Mouse (Mus musculus) common myeloid progenitor, adult 5-6 weeks (primary cell): ENCODE results near the gene Cacna1s. TPM values are rescaled to one million over a fixed set of nuclear protein-coding genes. Genes with fewer than 3 reads are reported as not detected.

Experiments used
- ATAC-seq: replicated peaks from 2 replicates; pipeline ENCODE4 v1.8.0; 2016; ENCODE audit warnings: low read depth, mild to moderate bottlenecking, moderate TSS enrichment, inconsistent platforms; ENCODE audit not compliant: poor library complexity, severe bottlenecking
- total RNA-seq: library from RNA; stranded (forward); fragments of 200-1000, 187-1606 nt; gene quantifications from 2 replicates; pipeline ENCODE4 v1.2.3, GENCODE M21; 2017

Gene Cacna1s
- total RNA-seq, 1 experiment from 2014 or later = not detected

DNA sequence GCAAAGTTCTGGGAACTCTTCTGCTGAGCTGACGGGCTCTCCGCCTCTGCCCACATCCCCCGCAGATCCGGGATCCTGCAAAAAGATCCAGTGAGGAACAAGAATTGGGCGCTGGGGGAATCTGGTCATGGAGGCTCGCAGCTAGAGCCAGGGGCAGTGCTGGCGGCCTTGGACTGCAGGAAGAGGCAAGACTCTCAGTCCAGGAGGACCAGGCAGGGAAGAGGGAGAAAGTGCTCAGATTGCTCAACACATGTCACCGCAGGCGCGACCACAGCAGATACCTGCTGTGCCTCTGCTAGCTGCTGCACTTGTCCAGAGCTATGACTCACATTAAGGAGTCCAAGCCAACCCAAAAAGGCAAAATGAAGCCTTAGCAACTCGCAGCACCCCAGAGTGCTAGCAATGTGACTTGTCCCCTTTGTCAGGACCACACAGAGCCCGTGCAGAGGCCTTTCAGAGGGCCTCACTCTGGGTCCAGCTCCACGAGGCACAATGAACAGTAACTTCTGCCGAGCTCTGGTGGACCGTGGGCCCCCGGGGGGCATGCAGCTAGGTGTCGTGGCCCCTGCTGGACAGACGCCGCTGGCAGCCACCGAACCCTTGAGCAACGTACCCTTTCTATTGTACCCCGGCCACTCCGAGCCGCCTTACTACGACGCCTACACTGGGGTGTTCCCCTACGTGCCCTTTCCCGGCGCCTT, 2.1 kb upstream of the Cacna1s start, which contains the start of gene Ascl5:
Gene Ascl5, plus strand, starts transcription at position 493 of the 701 bp plus-strand sequence.
- ATAC-seq = peak; percentile 12; the same call in 1 of the 2 replicates

GRCm38 (mm10) chr1:136051013-136051315, 1.6 kb upstream of the Cacna1s start:
- ATAC-seq = 0 out of 2 replicates have a peak, but pooled peaks have one; percentile 7

DNA sequence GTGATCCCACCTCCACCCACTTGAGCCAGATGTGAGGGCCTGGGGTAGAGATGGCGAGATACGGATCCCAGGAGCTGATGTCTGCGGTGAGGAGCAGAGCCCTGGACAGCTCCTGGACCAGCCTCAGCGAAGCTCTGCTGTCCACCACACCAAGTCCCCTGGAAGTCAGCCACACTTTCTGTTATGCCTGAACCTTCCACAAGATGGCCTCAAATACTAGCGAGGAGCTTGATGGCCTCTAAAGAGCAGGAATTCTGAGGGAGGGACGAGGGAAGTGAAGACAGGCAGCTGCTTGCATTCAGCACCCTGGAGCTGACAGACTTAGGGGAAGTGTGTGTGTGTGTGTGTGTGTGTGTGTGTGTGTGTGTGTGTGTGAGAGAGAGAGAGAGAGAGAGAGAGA, 1.1 kb upstream of the Cacna1s start:
- ATAC-seq = peak; percentile 77

DNA sequence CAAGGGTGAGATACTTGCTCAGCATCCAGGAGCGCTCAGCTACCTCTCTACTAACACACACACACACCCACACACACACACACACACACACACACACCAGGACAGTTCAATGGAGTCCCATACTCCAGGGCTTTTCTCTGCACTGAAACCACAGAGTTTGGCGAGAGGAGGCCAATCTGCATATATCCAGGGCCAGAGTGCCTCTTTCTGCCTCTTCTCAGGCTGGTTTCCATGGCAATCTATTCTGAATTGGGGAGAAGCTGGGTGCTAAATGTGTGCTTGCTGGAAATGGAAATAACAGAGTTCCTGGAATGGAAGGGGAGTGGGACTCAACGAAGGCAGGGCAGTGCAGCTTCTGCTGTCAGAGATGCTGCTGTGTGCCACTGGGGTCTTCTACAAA, 3.2 kb downstream of the Cacna1s start:
- ATAC-seq = no peak

DNA sequence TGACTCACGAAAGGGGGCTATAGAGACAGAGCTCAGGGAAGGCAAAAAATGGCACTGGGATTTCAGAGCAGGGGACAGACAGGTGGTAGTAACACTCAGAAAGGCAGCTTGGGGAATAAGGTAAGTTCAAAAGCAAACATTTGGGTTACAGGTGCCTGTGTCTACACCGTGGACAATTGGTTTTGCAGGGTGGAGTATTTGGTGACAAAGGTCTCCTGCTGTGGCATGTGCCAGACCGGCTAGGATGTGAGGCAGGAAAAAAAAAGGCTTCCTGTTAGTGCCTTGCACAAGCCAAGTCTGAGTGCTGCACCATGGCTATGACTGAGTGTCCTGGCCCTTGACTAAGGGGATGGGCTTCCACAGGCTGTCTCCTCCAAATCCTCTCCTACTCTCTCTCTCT, 6.0 kb downstream of the Cacna1s start:
- ATAC-seq = no peak

- ATAC-seq = no peak
Observed at GRCm38 (mm10) chr1:136061041-136061789, 8.7 kb downstream of the Cacna1s start.

DNA sequence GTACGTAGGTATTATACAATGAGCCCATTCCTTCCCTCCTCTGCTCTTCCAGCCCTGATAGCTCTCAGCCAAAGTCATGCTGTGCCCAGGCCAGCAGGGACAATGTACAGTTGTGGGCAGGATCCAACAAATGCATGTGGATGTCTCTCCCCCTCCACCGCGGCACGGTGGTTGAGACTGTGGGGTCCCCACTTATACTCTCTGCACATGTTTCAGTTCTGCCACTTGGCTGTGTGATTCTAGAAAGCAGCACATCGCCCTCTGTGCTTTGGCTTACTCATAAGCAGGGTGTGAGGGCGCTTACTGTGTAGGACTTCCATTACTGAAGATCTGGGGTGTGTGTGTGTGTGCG, 9.2 kb downstream of the Cacna1s start:
- no peak for ATAC-seq

DNA sequence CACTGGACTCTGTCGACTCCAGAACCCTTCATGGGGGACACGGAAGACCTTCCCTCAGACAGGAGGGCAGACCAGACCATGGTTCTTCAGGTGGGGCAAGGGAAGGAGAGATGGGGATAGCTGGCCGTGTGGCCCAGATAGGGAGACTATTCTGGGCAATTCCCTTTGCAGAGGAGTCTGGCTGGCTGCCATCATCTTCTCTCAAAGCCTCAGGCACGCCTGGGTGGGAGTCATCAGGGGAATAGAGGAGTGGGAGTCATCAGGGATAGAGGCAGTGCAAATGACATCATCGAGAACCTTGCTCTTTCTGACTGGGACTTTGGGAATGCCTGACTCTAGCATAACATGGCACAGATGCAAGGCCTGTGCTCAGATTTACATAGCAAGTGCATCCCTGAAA, 11.4 kb downstream of the Cacna1s start:
- no peak for ATAC-seq

GRCm38 (mm10) chr1:136066621-136067020, 14.1 kb downstream of the Cacna1s start:
- ATAC-seq = no peak

DNA sequence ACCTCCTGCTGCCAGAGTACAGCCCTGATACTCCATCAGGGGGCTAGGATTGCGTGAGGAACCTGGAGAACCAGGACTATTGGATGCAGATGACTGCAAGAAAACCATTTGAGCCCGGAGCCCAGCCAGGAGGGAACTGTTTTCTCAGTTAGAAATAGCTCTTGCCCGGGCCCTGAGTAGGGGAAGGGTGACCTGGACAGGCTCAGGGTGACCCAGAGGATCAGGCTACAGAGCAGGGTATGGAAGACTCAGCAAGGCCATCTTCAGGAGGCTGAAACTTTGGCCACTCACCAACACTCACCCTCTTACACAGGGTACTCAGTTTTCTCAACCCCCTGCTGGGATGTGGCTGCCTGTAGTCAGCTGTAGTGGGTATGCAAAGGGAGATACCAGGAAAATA, 15.0 kb downstream of the Cacna1s start:
- ATAC-seq = no peak

DNA sequence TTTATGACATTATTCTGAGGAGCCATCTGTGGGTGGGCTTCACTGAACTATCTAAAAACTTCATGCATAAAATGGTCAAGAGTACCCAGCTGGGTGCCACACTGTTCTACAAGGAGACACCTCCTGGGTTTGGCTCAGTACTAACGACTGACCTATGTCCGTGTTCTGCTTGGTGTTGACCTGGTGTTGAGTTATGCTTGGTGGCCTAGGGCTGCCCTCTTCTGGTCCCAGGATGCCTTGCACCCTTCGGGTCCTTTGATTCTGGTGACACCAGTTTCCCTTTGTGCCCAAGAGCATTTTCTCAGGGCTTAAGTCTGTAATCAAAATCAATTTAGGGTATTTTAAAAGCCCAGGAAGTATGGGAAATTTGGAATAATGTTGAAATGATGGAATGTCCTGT, 23.5 kb downstream of the Cacna1s start:
- ATAC-seq = peak; percentile 80

GRCm38 (mm10) chr1:136077656-136078055, 25.1 kb downstream of the Cacna1s start:
- no peak for ATAC-seq

DNA sequence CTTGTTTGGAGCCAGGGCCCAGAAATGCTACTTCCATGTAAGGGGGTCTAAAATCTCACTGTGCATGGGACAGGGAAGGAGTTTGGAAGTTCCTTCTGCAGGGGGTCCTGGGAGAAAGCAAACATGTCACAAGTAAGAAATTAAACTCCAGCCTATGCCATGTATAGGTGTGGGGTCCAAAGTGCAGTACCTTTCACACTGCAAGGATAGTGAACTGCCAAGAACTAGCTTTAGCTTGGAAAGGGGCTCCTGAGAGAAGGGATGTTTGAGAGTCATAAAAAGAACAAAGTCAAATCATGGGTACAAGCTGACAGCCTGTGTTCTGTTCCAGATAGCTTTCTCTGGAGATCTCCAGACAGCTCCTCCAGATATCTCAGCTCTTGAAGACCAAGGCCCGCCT, 28.6 kb downstream of the Cacna1s start:
- no peak for ATAC-seq

DNA sequence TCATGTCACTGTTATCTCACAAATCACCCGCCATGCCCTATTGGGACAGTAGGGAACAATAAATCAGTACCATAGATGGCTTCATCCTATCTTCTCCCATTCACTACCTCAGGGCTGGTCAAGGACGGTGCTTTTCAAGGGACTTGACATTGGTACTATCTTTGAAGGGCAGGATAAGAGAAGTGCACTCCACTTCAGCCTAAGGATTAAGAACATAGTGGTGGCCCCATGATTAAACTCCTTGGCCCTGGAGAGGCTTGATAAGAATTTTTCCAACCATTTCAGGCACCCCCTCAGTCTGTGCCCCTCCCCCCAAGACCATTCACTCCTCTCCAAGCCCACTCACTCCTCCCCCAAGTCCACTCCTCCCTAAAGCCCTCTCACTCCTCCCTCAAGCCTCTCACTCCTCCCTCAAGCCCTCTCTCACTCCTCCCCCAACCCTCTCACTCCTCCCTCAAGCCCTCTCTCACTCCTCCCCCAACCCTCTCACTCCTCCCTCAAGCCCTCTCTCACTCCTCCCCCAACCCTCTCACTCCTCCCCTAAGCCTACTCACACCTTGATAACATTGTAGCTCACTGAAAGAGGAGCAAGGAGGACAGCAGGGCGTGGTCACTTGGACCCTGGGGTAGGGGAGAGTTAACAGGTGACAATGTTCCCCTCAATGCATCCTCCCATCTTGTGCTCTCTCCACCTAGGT, 33.6 kb downstream of the Cacna1s start:
- no peak for ATAC-seq

GRCm38 (mm10) chr1:136089368-136090165, 37.0 kb downstream of the Cacna1s start:
- ATAC-seq = no peak

- ATAC-seq = no peak
Observed at GRCm38 (mm10) chr1:136093726-136094125, 41.2 kb downstream of the Cacna1s start.

- ATAC-seq = no peak
Observed at GRCm38 (mm10) chr1:136094807-136095206, 42.3 kb downstream of the Cacna1s start.

DNA sequence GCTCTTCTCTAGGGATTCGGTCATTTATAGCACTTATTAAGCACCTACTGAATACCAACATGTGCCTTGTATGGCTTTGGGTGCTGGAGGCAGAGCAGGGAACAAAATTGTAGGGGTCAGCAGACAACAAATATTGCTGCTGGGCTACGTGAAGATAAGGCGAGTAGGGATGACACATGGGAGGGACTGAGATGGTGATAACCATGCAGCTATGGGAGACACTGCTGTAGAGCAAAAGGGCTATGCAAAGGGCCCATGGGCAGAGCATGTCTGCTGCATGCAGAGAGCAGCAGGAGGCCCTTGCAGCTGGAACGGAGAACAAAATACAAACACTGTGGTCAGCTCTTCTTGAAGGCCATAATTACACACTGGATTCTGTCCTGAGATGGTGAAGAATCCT, 49.5 kb downstream of the Cacna1s start:
- no peak for ATAC-seq

GRCm38 (mm10) chr1:136102551-136102950, 50.0 kb downstream of the Cacna1s start:
- no peak for ATAC-seq

DNA sequence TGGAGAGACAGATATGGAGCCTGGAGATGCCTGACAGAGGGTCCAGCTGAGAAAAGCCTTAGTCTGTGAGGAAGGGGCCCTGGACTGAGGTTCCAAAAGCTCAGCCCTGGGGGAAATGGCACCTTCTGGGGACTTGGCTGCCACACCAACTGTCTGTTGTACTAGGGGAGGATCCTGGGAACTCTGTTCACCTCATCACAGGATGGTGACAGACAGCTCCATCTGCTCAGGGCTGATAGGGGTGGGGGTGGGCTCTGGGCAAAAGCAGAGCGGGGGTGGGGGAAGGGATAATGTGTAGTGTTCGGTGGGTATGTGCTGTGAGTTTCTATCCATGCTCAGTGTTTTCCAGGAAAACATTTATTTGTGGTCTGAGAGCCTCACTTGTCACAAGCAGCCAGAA, 50.4 kb downstream of the Cacna1s start:
- no peak for ATAC-seq
